In genomic region chr6:96541600-96541999, GRCm38 (mm10) we compare ENCODE assay signal across 8 mouse cellular contexts.
"Had no signal": no experiment of that assay in that cellular context is flagged by ENCODE, and none has a peak within 500 bp of the region (broad histone marks: within the 10 kb centered on the region; RNA-seq: fewer than 3 reads in every experiment).

No protein-coding gene starts in this region.

- ATAC-seq: intestine, postnatal 0 days; lung, postnatal 0 days; midbrain, embryonic 13.5 days had no signal

- DNase-seq: kidney, adult 8-10 months; kidney, postnatal 25 days; lung, adult 2 months; lung, postnatal 36 days; thymus, postnatal 36 days had no signal
